Mouse (Mus musculus): ENCODE data around the gene Olfr1386. TPM values are rescaled to one million over a fixed set of nuclear protein-coding genes. Genes with fewer than 3 reads are reported as not detected.
"Not testable (repeated sequence)": the region's sequence is repeated elsewhere in the genome, so short reads cannot be mapped to it uniquely, and the experiment has no call there.

Gene Olfr1386
- not detected in 2 replicates for polyA plus RNA-seq (2014; fragmentation: Nextera tagmentation; extraction: Ambion mirVana)

GRCm38 (mm10) chr11:49464746-49465145 lies at the start of gene Olfr1386:
TSS of gene Olfr1386 (plus strand) at chr11:49465046.
- H3K27ac ChIP-seq (replicated peaks; ENCODE audit: low read depth, low read length); H3K36me3 ChIP-seq (replicated peaks; ENCODE audit: control insufficient read depth, insufficient read depth, low read depth, low read length); H3K4me3 ChIP-seq (ENCODE audit: low read depth, low read length); H3K9ac ChIP-seq (replicated peaks; ENCODE audit: low read length); H3K4me1 ChIP-seq (ENCODE audit: control insufficient read depth, insufficient read depth, low read length); H3K27me3 ChIP-seq (ENCODE audit: control insufficient read depth, insufficient read depth, low read length); H3K4me2 ChIP-seq (ENCODE audit: low read depth, low read length); ATAC-seq (replicated peaks; ENCODE audit: insufficient number of reproducible peaks, low FRiP score, low TSS enrichment, low read depth); H3K9me3 ChIP-seq (replicated peaks; ENCODE audit: control insufficient read depth, low read length); DNase-seq (ENCODE audit: low spot score): not testable (repeated sequence)
- WGBS = 79% methylated on average over 2 of the region's 3 CpGs

- H3K4me3 ChIP-seq (ENCODE audit: low read depth, low read length) = no peak within 1 kb of the TSS
- no peaks in the 10 kb centered on the region for H3K9me3 ChIP-seq (replicated peaks; ENCODE audit: control insufficient read depth, low read length)
- H3K27ac ChIP-seq (replicated peaks; ENCODE audit: low read depth, low read length) = no peak within 1 kb of the TSS
- H3K27me3 ChIP-seq (ENCODE audit: control insufficient read depth, insufficient read depth, low read length) = no peaks in the 10 kb centered on the region
- WGBS = 95% methylated on average over 2 of the region's 2 CpGs
- H3K4me1 ChIP-seq (ENCODE audit: control insufficient read depth, insufficient read depth, low read length) = no peaks in the 10 kb centered on the region
- H3K9ac ChIP-seq (replicated peaks; ENCODE audit: low read length) = no peak within 1 kb of the TSS
- no peak for ATAC-seq (replicated peaks; ENCODE audit: insufficient number of reproducible peaks, low FRiP score, low TSS enrichment, low read depth)
- no peaks in the 10 kb centered on the region for H3K36me3 ChIP-seq (replicated peaks; ENCODE audit: control insufficient read depth, insufficient read depth, low read depth, low read length)
- H3K4me2 ChIP-seq (ENCODE audit: low read depth, low read length) = no peak within 1 kb of the TSS
- no peak for DNase-seq (ENCODE audit: low spot score)
Observed at GRCm38 (mm10) chr11:49422767-49423166, 42.1 kb upstream of the Olfr1386 start, which contains the start of gene Olfr1389. TSS of gene Olfr1389 (plus strand) at chr11:49423067.

GRCm38 (mm10) chr11:49425257-49425927 lies 39.5 kb upstream of the Olfr1386 start:
- WGBS = 88% methylated on average over 1 of the region's 1 CpGs
- no peaks in the 10 kb centered on the region for H3K36me3 ChIP-seq (replicated peaks; ENCODE audit: control insufficient read depth, insufficient read depth, low read depth, low read length)

GRCm38 (mm10) chr11:49429641-49430040 lies 35.2 kb upstream of the Olfr1386 start:
- H3K9me3 ChIP-seq (replicated peaks; ENCODE audit: control insufficient read depth, low read length) = no peaks in the 10 kb centered on the region
- H3K4me1 ChIP-seq (ENCODE audit: control insufficient read depth, insufficient read depth, low read length) = no peaks in the 10 kb centered on the region
- H3K27me3 ChIP-seq (ENCODE audit: control insufficient read depth, insufficient read depth, low read length) = no peaks in the 10 kb centered on the region
- H3K4me3 ChIP-seq (ENCODE audit: low read depth, low read length) = no peak overlapping the region
- H3K27ac ChIP-seq (replicated peaks; ENCODE audit: low read depth, low read length) = no peak overlapping the region
- ATAC-seq (replicated peaks; ENCODE audit: insufficient number of reproducible peaks, low FRiP score, low TSS enrichment, low read depth) (no peak), DNase-seq (ENCODE audit: low spot score) (no peak)
- WGBS = 92% methylated on average over 2 of the region's 2 CpGs
- no peak overlapping the region for H3K4me2 ChIP-seq (ENCODE audit: low read depth, low read length)
- no peaks in the 10 kb centered on the region for H3K36me3 ChIP-seq (replicated peaks; ENCODE audit: control insufficient read depth, insufficient read depth, low read depth, low read length)
- H3K9ac ChIP-seq (replicated peaks; ENCODE audit: low read length) = no peak overlapping the region

More at GRCm38 (mm10) chr11:49425257-49425927, 39.5 kb upstream of the Olfr1386 start:
- H3K4me3 ChIP-seq (ENCODE audit: low read depth, low read length) = no peak overlapping the region
- no peaks in the 10 kb centered on the region for H3K27me3 ChIP-seq (ENCODE audit: control insufficient read depth, insufficient read depth, low read length)
- H3K9ac ChIP-seq (replicated peaks; ENCODE audit: low read length) = no peak overlapping the region
- DNase-seq (ENCODE audit: low spot score) = no peak
- no peaks in the 10 kb centered on the region for H3K9me3 ChIP-seq (replicated peaks; ENCODE audit: control insufficient read depth, low read length)
- H3K27ac ChIP-seq (replicated peaks; ENCODE audit: low read depth, low read length) = no peak overlapping the region
- H3K4me2 ChIP-seq (ENCODE audit: low read depth, low read length) = no peak overlapping the region
- H3K4me1 ChIP-seq (ENCODE audit: control insufficient read depth, insufficient read depth, low read length) = no peaks in the 10 kb centered on the region
- ATAC-seq (replicated peaks; ENCODE audit: insufficient number of reproducible peaks, low FRiP score, low TSS enrichment, low read depth) = no peak

- no peak for ATAC-seq (replicated peaks; ENCODE audit: insufficient number of reproducible peaks, low FRiP score, low TSS enrichment, low read depth)
Observed at GRCm38 (mm10) chr11:49436411-49436810, 28.4 kb upstream of the Olfr1386 start, which contains the start of gene Olfr1388. TSS of gene Olfr1388 (plus strand) at chr11:49436624.

GRCm38 (mm10) chr11:49455043-49455442 lies 9.8 kb upstream of the Olfr1386 start, which contains the start of gene Olfr1387:
TSS of gene Olfr1387 (plus strand) at chr11:49455343.
- Histone ChIP-seq H3K9ac (replicated peaks; ENCODE audit: low read length) (no peak within 1 kb of the TSS), H3K4me1 (ENCODE audit: control insufficient read depth, insufficient read depth, low read length) (no peaks in the 10 kb centered on the region), H3K27me3 (ENCODE audit: control insufficient read depth, insufficient read depth, low read length) (no peaks in the 10 kb centered on the region), H3K4me2 (ENCODE audit: low read depth, low read length) (no peak within 1 kb of the TSS), H3K4me3 (ENCODE audit: low read depth, low read length) (no peak within 1 kb of the TSS), H3K9me3 (replicated peaks; ENCODE audit: control insufficient read depth, low read length) (no peaks in the 10 kb centered on the region), H3K27ac (replicated peaks; ENCODE audit: low read depth, low read length) (no peak within 1 kb of the TSS), H3K36me3 (replicated peaks; ENCODE audit: control insufficient read depth, insufficient read depth, low read depth, low read length) (no peaks in the 10 kb centered on the region)
- ATAC-seq (replicated peaks; ENCODE audit: insufficient number of reproducible peaks, low FRiP score, low TSS enrichment, low read depth) (no peak), DNase-seq (ENCODE audit: low spot score) (no peak)
- WGBS = 81% methylated on average over 1 of the region's 1 CpGs

More at GRCm38 (mm10) chr11:49436411-49436810, 28.4 kb upstream of the Olfr1386 start, which contains the start of gene Olfr1388:
- DNase-seq (ENCODE audit: low spot score) = no peak
- no peaks in the 10 kb centered on the region for H3K27me3 ChIP-seq (ENCODE audit: control insufficient read depth, insufficient read depth, low read length)
- H3K27ac ChIP-seq (replicated peaks; ENCODE audit: low read depth, low read length) = no peak within 1 kb of the TSS
- H3K9me3 ChIP-seq (replicated peaks; ENCODE audit: control insufficient read depth, low read length) = no peaks in the 10 kb centered on the region
- WGBS = 79% methylated on average over 3 of the region's 3 CpGs
- H3K4me1 ChIP-seq (ENCODE audit: control insufficient read depth, insufficient read depth, low read length) = no peaks in the 10 kb centered on the region
- no peak within 1 kb of the TSS for H3K9ac ChIP-seq (replicated peaks; ENCODE audit: low read length)
- no peaks in the 10 kb centered on the region for H3K36me3 ChIP-seq (replicated peaks; ENCODE audit: control insufficient read depth, insufficient read depth, low read depth, low read length)
- H3K4me3 ChIP-seq (ENCODE audit: low read depth, low read length) = no peak within 1 kb of the TSS
- no peak within 1 kb of the TSS for H3K4me2 ChIP-seq (ENCODE audit: low read depth, low read length)

- Histone ChIP-seq H3K27me3 (ENCODE audit: control insufficient read depth, insufficient read depth, low read length) (no peaks in the 10 kb centered on the region), H3K4me2 (ENCODE audit: low read depth, low read length) (no peak overlapping the region), H3K4me1 (ENCODE audit: control insufficient read depth, insufficient read depth, low read length) (no peaks in the 10 kb centered on the region), H3K36me3 (replicated peaks; ENCODE audit: control insufficient read depth, insufficient read depth, low read depth, low read length) (no peaks in the 10 kb centered on the region), H3K4me3 (ENCODE audit: low read depth, low read length) (no peak overlapping the region), H3K9me3 (replicated peaks; ENCODE audit: control insufficient read depth, low read length) (no peaks in the 10 kb centered on the region), H3K9ac (replicated peaks; ENCODE audit: low read length) (no peak overlapping the region), H3K27ac (replicated peaks; ENCODE audit: low read depth, low read length) (no peak overlapping the region)
- 56% methylated on average over 4 of the region's 4 CpGs for WGBS
- DNase-seq (ENCODE audit: low spot score) (no peak), ATAC-seq (replicated peaks; ENCODE audit: insufficient number of reproducible peaks, low FRiP score, low TSS enrichment, low read depth) (no peak)
Observed at GRCm38 (mm10) chr11:49485973-49486372, 21.1 kb downstream of the Olfr1386 start.

GRCm38 (mm10) chr11:49488770-49489169 lies 23.9 kb downstream of the Olfr1386 start, which contains the start of gene Olfr1385:
TSS of gene Olfr1385 (plus strand) at chr11:49489070.
- H3K27me3 ChIP-seq (ENCODE audit: control insufficient read depth, insufficient read depth, low read length); H3K4me2 ChIP-seq (ENCODE audit: low read depth, low read length); H3K4me1 ChIP-seq (ENCODE audit: control insufficient read depth, insufficient read depth, low read length); H3K36me3 ChIP-seq (replicated peaks; ENCODE audit: control insufficient read depth, insufficient read depth, low read depth, low read length); H3K9ac ChIP-seq (replicated peaks; ENCODE audit: low read length); DNase-seq (ENCODE audit: low spot score); ATAC-seq (replicated peaks; ENCODE audit: insufficient number of reproducible peaks, low FRiP score, low TSS enrichment, low read depth); H3K27ac ChIP-seq (replicated peaks; ENCODE audit: low read depth, low read length); H3K4me3 ChIP-seq (ENCODE audit: low read depth, low read length); H3K9me3 ChIP-seq (replicated peaks; ENCODE audit: control insufficient read depth, low read length): not testable (repeated sequence)
- 71% methylated on average over 1 of the region's 1 CpGs for whole genome bisulfite sequencing
